Mouse (Mus musculus): ENCODE measurements around the gene Pla2g10.
"Not testable (repeated sequence)": the region's sequence is repeated elsewhere in the genome, so short reads cannot be mapped to it uniquely, and the experiment has no call there.

The Pla2g10 gene

DNA sequence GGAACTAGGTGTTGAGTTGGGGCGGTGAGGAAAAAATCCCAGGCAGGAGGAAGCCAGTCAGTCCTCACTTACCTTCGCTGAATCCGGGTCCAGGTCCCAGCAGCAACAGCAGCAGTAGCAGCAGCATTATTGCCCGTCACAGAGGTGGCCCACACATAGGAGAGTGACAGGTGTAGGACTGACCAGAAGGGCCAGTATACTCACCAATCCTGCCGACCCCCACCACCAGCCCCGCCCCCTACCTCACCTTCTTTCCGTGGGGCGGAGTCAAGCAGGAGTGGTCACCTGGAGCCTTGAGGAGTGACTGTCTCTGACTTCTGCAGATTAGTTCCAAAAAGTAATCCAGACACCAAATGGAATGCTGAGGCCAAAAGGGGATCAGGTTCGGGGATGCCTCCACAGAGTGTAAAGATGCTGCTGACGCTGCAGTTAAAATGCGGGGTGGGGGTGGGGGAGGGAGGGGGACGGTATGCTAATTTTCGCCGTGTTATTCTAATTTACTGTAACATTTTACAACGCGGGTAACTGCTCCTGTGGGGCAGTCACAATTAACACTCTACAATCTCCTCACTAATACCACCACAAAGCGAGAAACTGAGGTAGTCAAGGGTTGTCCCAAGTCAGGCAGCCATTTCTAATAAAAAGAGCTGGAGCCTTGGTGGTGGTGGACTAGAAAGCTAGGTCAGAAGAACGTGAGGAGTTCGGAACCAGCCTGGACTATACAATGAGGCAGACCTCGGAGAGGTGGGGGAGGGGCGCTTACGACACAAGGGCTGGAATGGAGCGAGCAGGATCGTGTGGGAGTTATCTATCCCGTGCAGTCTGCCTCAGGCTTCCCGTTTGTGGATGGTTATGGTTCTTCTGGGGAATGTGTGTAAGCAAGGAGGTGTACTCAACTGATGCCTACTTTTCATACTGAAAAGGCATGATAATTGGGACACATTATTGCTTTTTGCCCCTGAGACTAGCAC, at the start of gene Pla2g10:
Gene Pla2g10 (minus strand): TSS at position 699 of the 971 bp plus-strand sequence.
- no peak for DNase-seq (ENCODE audit: low read depth, low spot score)

- DNase-seq (ENCODE audit: low read depth, low spot score): not testable (repeated sequence)
Measured at GRCm38 (mm10) chr16:13774651-13775050, 43.9 kb upstream of the Pla2g10 start.

DNA sequence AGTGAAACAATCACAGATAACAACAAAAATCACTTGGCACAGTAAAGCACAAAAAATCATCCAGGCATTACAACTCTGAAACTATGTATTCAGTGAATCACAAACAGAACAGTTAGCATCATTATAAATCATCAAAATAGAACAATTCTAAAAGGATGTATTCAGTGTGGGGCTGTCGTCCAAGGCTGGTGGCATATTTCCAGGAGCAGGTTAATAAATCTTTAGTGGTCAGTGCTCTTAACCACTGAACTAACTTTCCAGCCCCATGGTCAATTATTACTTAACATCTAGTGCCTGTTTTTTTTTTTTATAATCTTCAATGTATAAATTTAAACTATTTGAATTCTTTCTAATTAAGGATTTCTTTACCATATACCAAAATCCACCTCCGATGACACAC, 43.2 kb upstream of the Pla2g10 start:
- not testable (repeated sequence) for DNase-seq (ENCODE audit: low read depth, low spot score)

GRCm38 (mm10) chr16:13772051-13772450, 41.3 kb upstream of the Pla2g10 start:
- not testable (repeated sequence) for DNase-seq (ENCODE audit: low read depth, low spot score)

- DNase-seq (ENCODE audit: low read depth, low spot score): not testable (repeated sequence)
Measured at GRCm38 (mm10) chr16:13771603-13772002, 40.8 kb upstream of the Pla2g10 start.

GRCm38 (mm10) chr16:13766367-13766766, 35.6 kb upstream of the Pla2g10 start:
- no peak for DNase-seq (ENCODE audit: low read depth, low spot score)

GRCm38 (mm10) chr16:13764519-13764918, 33.7 kb upstream of the Pla2g10 start:
- DNase-seq (ENCODE audit: low read depth, low spot score): no peak

- DNase-seq (ENCODE audit: low read depth, low spot score): not testable (repeated sequence)
Measured at GRCm38 (mm10) chr16:13762807-13763206, 32.0 kb upstream of the Pla2g10 start.

DNA sequence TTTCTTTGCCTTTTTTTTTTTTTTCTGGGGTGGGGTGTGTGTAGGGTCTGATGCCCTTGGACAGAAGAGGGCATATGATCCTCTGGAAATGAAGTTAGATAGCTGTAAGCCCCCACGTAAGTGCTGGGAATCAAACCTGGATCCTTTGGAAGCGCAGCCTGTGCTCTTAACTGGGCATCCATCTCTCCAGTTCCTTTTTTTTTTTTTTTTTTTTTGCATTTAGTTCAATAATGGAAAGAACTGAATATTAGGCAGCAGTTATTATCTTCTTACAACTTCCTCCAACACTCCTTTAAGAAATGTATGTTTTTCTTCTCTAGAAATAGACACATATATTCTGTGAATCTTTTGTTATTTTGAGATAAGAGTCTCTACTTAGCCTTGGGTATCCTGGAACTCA, 27.0 kb upstream of the Pla2g10 start:
- DNase-seq (ENCODE audit: low read depth, low spot score): no peak

- DNase-seq (ENCODE audit: low read depth, low spot score): peak; percentile 81
Measured at GRCm38 (mm10) chr16:13754400-13755190, 23.8 kb upstream of the Pla2g10 start.

GRCm38 (mm10) chr16:13753986-13754385, 23.2 kb upstream of the Pla2g10 start:
- no peak for DNase-seq (ENCODE audit: low read depth, low spot score)

GRCm38 (mm10) chr16:13750626-13751025, 19.8 kb upstream of the Pla2g10 start:
- no peak for DNase-seq (ENCODE audit: low read depth, low spot score)

- no peak for DNase-seq (ENCODE audit: low read depth, low spot score)
Measured at GRCm38 (mm10) chr16:13749981-13750380, 19.2 kb upstream of the Pla2g10 start.

DNA sequence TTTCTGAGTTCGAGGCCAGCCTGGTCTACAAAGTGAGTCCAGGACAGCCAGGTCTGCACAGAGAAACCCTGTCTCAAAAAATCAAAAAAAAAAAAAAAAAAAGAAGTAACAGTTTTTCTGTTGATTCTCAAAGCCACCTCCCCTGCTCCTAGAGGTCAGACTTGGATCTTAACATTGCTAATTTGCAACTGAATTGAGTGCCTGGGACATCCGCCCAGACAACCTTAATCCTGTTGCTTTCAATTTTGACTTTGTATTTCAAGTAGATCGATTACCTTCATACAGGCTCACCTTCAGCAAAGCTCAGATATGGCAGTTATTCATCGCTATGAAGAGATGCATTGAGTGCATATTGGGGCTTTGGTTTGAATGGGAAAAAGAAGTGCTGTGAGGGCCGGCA, 18.5 kb upstream of the Pla2g10 start:
- no peak for DNase-seq (ENCODE audit: low read depth, low spot score)

DNA sequence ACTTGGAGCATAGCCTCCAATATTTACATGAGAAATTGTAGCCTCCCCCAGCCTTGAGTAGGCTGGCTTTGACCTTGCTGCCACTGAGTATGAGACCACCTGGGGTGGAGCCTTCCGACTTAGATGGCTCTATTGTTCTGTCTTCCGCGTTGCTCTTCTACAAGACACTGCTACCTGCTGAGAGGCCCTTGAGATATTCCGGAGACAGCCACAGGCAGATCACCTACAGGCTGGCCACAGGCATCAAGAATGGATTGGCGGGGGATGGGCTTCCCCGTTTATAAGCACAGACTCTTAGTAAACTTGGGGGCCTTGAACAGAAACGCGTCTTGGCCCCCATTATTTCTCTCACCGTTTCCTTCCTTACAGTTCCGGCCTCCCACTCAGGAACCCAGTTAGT, 18.0 kb upstream of the Pla2g10 start:
- DNase-seq (ENCODE audit: low read depth, low spot score): not testable (repeated sequence)

GRCm38 (mm10) chr16:13748124-13748523, 17.3 kb upstream of the Pla2g10 start:
- DNase-seq (ENCODE audit: low read depth, low spot score): no peak

DNA sequence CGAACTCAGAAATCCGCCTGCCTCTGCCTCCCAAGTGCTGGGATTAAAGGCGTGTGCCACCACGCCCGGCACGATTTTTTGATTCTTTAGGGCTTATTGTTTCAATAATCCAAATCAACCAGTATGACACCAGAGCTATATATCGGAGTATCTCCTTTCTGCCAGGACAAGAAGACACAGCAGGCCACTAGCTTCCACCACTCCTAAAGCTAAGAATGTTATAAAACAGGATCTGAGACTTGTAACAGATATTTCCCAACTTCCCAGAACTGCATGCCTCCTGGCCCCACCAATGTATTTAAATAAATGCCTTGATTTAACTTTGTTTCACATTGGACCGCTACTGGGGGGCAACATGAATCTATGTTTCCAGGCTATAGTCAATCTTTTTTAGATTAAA, 16.9 kb upstream of the Pla2g10 start:
- no peak for DNase-seq (ENCODE audit: low read depth, low spot score)

- DNase-seq (ENCODE audit: low read depth, low spot score): no peak
Measured at GRCm38 (mm10) chr16:13740844-13741243, 10.1 kb upstream of the Pla2g10 start.

DNA sequence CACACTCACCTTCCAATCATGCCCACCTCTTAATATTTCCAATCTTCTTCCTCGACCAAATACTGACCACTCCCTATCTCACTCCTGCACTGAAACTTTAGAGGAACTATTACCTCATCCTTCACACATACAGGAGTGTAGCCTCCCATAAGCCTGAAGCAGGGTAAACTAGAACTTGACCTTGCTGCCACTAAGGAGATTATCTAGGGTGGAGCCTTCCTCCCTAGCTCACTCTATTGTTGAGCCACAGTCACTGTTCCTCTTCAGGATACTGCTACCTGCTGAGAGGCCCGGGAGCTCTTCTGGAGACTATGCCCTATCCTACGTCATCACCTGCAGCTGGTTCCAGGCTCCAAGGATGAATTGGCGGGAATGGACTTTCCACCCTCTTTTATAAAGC, 8.3 kb upstream of the Pla2g10 start:
- not testable (repeated sequence) for DNase-seq (ENCODE audit: low read depth, low spot score)

DNA sequence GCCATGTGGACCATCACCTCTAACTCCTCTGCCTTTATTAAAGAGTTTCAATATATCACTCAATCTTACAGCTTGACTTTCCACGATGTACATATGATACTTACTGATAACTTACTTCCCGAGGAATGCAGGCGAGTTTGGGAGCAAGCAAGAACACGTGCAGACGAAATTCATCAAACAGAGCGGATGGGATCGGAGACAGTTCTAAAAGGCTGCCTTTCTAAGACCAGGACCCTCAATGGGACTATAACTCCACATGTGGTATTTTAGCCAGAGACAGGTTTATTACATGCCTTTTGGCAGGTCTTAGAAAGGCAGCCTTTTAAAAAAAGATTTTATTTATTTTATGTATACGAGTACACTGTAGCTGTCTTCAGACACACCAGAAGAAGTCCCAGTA, 5.2 kb upstream of the Pla2g10 start:
- DNase-seq (ENCODE audit: low read depth, low spot score): no peak

DNA sequence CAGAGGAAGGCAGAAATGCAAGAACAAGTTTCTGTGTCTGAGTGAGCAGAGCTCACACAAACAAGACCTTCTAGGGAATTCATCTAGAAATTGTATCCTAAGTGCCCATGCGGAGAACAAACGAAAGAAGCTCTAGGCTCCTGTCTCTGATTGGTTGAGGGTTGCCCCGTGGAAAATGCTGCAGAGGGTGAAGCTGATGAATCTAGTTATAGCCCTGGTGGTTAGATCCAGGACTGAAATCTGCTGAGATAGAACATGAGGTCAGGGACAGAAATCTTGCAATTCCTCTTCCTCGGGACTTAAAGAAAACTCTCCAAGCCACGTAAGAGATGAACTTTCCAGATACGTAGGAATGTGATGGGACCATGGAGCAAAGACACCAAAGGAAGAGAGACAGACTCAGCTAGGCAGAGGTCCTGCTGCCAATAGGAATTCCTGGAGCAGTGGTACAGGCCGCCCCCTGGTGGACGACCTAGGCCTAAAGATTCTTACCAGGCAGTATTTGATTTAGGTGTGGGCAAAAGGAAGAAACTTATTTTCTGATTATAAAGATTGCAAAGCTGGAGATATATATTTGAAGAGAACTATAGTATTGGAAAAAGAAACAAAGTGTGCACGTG, 2.8 kb upstream of the Pla2g10 start:
- DNase-seq (ENCODE audit: low read depth, low spot score): no peak

- DNase-seq (ENCODE audit: low read depth, low spot score): no peak
Measured at GRCm38 (mm10) chr16:13732786-13733185, 2.0 kb upstream of the Pla2g10 start.

Data from brain, embryonic 18.5 days (tissue).